ENCODE assay signal across 29 mouse cellular contexts in genomic region chrX:134350205-134350604, GRCm38 (mm10). TPM values are rescaled to one million over a fixed set of nuclear protein-coding genes. Genes with fewer than 3 reads are reported as not detected.
"Had no signal": no experiment of that assay in that cellular context is flagged by ENCODE, and none has a peak within 500 bp of the region (broad histone marks: within the 10 kb centered on the region; RNA-seq: fewer than 3 reads in every experiment).

No protein-coding gene starts in this region.

- ATAC-seq: liver, embryonic 12.5 days; liver, postnatal 0 days; midbrain, embryonic 13.5 days; midbrain, embryonic 15.5 days; midbrain, embryonic 16.5 days had no signal

- H3K9ac ChIP-seq: limb, embryonic 12.5 days; limb, embryonic 13.5 days; limb, embryonic 15.5 days; liver, embryonic 12.5 days; liver, embryonic 13.5 days; liver, embryonic 14.5 days; liver, embryonic 15.5 days; liver, postnatal 0 days; lung, embryonic 14.5 days; lung, embryonic 15.5 days; midbrain, embryonic 12.5 days; midbrain, embryonic 13.5 days; midbrain, embryonic 15.5 days; neural tube, embryonic 12.5 days had no signal

- H3K4me1 ChIP-seq: limb, embryonic 10.5 days; limb, embryonic 12.5 days; limb, embryonic 13.5 days; limb, embryonic 15.5 days; liver, embryonic 12.5 days; liver, embryonic 13.5 days; liver, embryonic 15.5 days; lung, embryonic 15.5 days; megakaryocyte, embryonic 14.5 days; midbrain, embryonic 10.5 days; midbrain, embryonic 12.5 days; midbrain, embryonic 13.5 days; midbrain, embryonic 15.5 days; neural tube, embryonic 12.5 days had no signal

- DNase-seq: left cerebral cortex, postnatal 4 days; liver; liver, embryonic 13.5 days; liver, postnatal 0 days; lung, embryonic 14.5 days; lung, postnatal 10 days; lung, postnatal 14 days; midbrain, embryonic 14.5 days had no signal

- H3K36me3 ChIP-seq: limb, embryonic 15.5 days; lung, embryonic 15.5 days; midbrain, embryonic 12.5 days; midbrain, embryonic 13.5 days; midbrain, embryonic 15.5 days; neural tube, embryonic 12.5 days had no signal

- H3K27me3 ChIP-seq: limb, embryonic 13.5 days; limb, embryonic 15.5 days; liver, embryonic 12.5 days; liver, embryonic 13.5 days; liver, embryonic 15.5 days; lung, embryonic 15.5 days; megakaryocyte, embryonic 14.5 days; midbrain, embryonic 12.5 days; midbrain, embryonic 13.5 days; midbrain, embryonic 15.5 days; neural tube, embryonic 12.5 days had no signal

- H3K9me3 ChIP-seq: limb, embryonic 10.5 days; limb, embryonic 12.5 days; limb, embryonic 13.5 days; limb, embryonic 15.5 days; liver, embryonic 12.5 days; liver, embryonic 13.5 days; liver, embryonic 15.5 days; lung, embryonic 15.5 days; megakaryocyte, embryonic 14.5 days; midbrain, embryonic 10.5 days; midbrain, embryonic 12.5 days; midbrain, embryonic 13.5 days; midbrain, embryonic 15.5 days; neural tube, embryonic 12.5 days had no signal

- H3K27ac ChIP-seq: left cerebral cortex, adult 2 months; limb, embryonic 10.5 days; limb, embryonic 12.5 days; limb, embryonic 13.5 days; limb, embryonic 15.5 days; liver, embryonic 12.5 days; liver, embryonic 13.5 days; liver, embryonic 14.5 days; liver, embryonic 15.5 days; lung, embryonic 15.5 days; macrophage; midbrain, embryonic 10.5 days; midbrain, embryonic 12.5 days; midbrain, embryonic 13.5 days; midbrain, embryonic 15.5 days; neural tube, embryonic 12.5 days had no signal

- H3K4me3 ChIP-seq: left cerebral cortex, adult 2 months; limb, embryonic 10.5 days; limb, embryonic 12.5 days; limb, embryonic 13.5 days; limb, embryonic 15.5 days; liver, embryonic 12.5 days; liver, embryonic 13.5 days; liver, embryonic 15.5 days; lung, embryonic 15.5 days; megakaryocyte, embryonic 14.5 days; midbrain, embryonic 10.5 days; midbrain, embryonic 12.5 days; midbrain, embryonic 13.5 days; midbrain, embryonic 15.5 days; myocyte; neural tube, embryonic 12.5 days had no signal

- H3K4me2 ChIP-seq: limb, embryonic 12.5 days; limb, embryonic 13.5 days; limb, embryonic 15.5 days; liver, embryonic 11.5 days; liver, embryonic 12.5 days; liver, embryonic 13.5 days; liver, embryonic 15.5 days; lung, embryonic 14.5 days; lung, embryonic 15.5 days; midbrain, embryonic 11.5 days; midbrain, embryonic 12.5 days; midbrain, embryonic 13.5 days; midbrain, embryonic 15.5 days; neural tube, embryonic 12.5 days had no signal

RNA-seq across cellular contexts. Expression of gene Cenpi, which starts 42.3 kb away (rescaled TPM):
- polyA plus RNA-seq: liver, adult 2 months had no signal

RNA-seq across cellular contexts. Expression of gene Drp2, which starts 54.1 kb away (rescaled TPM):
- polyA plus RNA-seq: liver, adult 2 months had no signal

RNA-seq across cellular contexts. Expression of gene Tmem35a, which starts 55.2 kb away (rescaled TPM):
- polyA plus RNA-seq: macrophage had no signal
